Mouse (Mus musculus): ENCODE data around the gene Crocc2.

GRCm38 (mm10) chr1:93184071-93184828 lies 15.7 kb downstream of the Crocc2 start:
- TF ChIP-seq EP300 (IDR thresholded peaks at IDR 0.05; ENCODE audit: low read depth) (no peak), CTCF (IDR thresholded peaks at IDR 0.05; ENCODE audit: low read depth) (no peak)
